Mouse (Mus musculus) embryonic fibroblast, embryonic 13.5 days (primary cell): ENCODE measurements around the gene Gm43191. TPM values are rescaled to one million over a fixed set of nuclear protein-coding genes. Genes with fewer than 3 reads are reported as not detected.

Experiments
- H3K27ac ChIP-seq: 2 replicates; pipeline ENCODE4 v1.5.1; 2012; ENCODE audit warnings: low read length, control low read depth, inconsistent platforms; ENCODE audit not compliant: insufficient read depth
- H3K4me1 ChIP-seq: 2 replicates; pipeline ENCODE4 v1.6.1; 2011; ENCODE audit warnings: low read length; ENCODE audit not compliant: control insufficient read depth, insufficient read depth
- H3K4me3 ChIP-seq: 2 replicates; pipeline ENCODE4 v1.5.1; 2011; ENCODE audit warnings: mild to moderate bottlenecking, control low read depth, low read length; ENCODE audit not compliant: insufficient read depth
- CTCF ChIP-seq: IDR thresholded peaks from 2 replicates; pipeline ENCODE4 v1.5.1; 2011; ENCODE audit warnings: mild to moderate bottlenecking, control low read depth, low read length, moderate library complexity, borderline replicate concordance; ENCODE audit not compliant: insufficient read depth
- POLR2A ChIP-seq: IDR thresholded peaks from 2 replicates; pipeline ENCODE4 v1.6.1; 2011; ENCODE audit warnings: low read depth, mild to moderate bottlenecking, control low read depth, low read length, moderate library complexity
- polyA plus RNA-seq: library from polyadenylated mRNA; stranded (reverse); fragments of >200 nt; gene quantifications from 2 replicates; pipeline ENCODE4 v1.2.4, GENCODE M21; 2011; ENCODE audit warnings: low read depth; ENCODE audit not compliant: missing spikeins, insufficient read length

Gene Gm43191
- polyA plus RNA-seq, 1 experiment = not detected

DNA sequence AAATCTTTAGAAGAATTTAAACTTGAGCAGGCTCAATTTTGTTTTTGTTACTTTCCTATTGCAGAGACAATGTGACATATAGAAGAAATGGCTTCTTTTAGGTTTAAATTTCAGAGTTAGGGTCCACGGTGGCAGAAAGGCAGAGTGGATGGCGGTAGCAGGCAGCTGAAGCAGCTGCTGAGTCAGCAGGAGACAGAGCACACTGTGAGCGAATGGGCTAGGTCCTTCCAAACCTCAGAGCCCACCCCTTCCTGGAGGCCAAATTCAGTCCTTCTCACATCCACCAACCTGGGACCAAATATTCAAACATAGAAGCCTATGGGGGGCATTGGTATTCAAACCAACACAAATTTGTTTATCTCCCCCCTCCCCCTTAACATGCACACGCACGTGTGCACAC is 79.3 kb downstream of the Gm43191 start:
- Histone ChIP-seq H3K27ac (no peak overlapping the region), H3K4me3 (no peak overlapping the region), H3K4me1 (no peaks in the 10 kb centered on the region)
- TF ChIP-seq CTCF (no peak), POLR2A (no peak)

DNA sequence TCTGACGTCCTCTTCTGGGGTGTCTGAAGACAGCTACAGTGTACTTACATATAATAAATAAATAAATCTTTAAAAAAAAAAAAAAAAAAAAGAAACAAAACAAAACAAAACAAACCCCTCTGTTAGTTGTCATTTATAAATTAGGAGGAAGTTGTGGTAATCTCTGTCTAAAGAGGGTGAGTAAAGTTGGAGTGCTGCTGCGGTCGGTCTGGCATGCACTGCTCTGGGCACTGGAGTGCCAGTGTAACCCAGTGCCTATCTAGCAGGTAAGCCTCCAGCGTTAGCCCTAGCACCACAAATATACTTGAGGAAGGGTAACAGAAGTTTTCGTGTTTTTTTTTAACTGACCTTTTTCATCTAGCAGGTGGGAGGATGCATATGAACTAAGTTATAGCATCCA is 80.1 kb downstream of the Gm43191 start:
- no peak overlapping the region for H3K27ac ChIP-seq
- H3K4me1 ChIP-seq = no peaks in the 10 kb centered on the region
- TF ChIP-seq POLR2A (no peak), CTCF (no peak)
- no peak overlapping the region for H3K4me3 ChIP-seq

DNA sequence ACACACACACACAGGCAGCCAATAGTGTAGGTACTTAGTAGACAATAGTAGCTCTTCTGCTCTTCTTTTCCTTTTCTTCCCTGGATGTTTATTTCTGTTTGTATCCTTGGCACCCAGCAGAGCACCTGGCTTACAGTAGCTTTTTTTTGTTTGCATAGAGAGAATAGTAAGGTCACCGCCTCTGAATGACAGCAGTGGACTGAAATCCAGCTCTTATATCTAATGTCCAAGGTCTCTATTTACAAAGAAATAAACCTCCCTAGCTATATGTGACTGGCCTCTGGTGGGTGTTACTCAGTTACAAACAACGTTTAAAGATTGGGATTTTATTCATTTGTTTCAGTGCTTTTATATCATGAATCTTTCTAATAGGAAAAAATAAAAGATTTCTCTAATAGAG is 81.4 kb downstream of the Gm43191 start:
- Histone ChIP-seq H3K27ac (no peak overlapping the region), H3K4me1 (no peaks in the 10 kb centered on the region), H3K4me3 (no peak overlapping the region)
- no peak for TF ChIP-seq POLR2A
- no peak for TF ChIP-seq CTCF

DNA sequence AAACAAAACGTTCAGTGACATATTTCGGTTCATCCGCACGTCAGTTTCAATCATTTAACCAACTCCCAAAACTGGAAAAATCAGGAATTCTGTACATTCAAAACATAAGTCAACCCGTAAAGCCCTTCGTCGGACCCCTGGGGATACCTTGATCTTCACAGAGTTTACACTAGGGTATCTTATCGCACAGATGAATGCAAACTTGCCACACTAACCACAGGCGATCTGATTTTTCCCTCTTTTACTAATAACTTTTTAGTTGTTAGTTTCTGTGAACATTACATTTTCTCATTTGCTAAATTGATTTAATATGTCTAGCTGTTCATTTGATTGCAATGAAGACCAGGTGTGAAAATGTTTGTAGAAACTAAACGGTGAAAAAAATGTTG is 85.5 kb downstream of the Gm43191 start:
- Histone ChIP-seq H3K4me1 (no peaks in the 10 kb centered on the region), H3K4me3 (peak overlapping the region; percentile 88), H3K27ac (no peak overlapping the region)
- TF ChIP-seq CTCF (no peak), POLR2A (no peak)

DNA sequence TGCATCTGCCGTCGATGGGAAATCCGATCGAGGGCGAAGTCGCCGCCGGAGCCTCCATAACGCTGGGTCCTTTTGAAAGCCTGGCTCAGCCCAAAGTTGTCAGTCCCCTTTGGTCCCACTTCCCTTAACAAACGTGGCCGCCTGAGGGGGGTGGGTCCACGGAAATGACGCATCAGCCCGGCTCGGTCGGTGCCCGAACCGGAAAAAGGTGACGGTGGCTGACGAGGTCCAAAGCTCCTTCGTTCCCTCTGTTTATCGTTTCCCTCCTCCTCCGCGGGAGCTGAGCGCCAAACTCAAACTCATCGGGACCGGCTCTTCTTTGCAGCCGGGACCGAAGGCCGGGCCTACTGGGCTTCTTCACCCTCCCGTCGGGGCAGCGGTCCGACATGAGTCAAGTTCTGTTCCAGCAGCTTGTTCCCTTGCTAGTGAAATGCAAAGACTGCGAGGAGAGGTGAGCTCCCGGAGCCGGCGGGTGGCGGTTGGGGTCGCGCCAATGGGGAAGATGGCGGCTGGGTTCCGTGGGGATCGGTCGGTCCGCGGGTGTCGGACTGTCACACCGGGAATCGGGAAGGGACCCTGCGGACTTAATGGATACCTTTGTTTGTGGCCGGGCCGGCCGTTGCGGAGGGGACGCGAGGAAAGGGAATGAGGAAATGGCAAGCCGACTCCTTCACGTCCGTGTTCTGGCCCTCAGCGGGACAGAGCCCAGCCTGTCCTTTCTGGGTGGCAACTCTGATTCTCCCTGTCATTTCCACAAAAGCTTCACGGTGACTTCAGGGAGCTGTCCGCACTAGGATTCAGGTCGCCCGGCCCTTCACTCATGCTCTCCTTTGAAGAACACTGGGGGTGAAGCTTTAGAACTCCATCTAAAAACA is 86.1 kb downstream of the Gm43191 start, which contains the start of gene Sass6:
Sass6 (plus strand) TSS at position 255 of the 875 bp plus-strand sequence.
- H3K4me1 ChIP-seq = no peaks in the 10 kb centered on the region
- peak within 1 kb of the TSS; percentile 48 for H3K27ac ChIP-seq
- TF ChIP-seq POLR2A = peak; percentile 56
- TF ChIP-seq CTCF = no peak
- peak within 1 kb of the TSS; percentile 88 for H3K4me3 ChIP-seq

DNA sequence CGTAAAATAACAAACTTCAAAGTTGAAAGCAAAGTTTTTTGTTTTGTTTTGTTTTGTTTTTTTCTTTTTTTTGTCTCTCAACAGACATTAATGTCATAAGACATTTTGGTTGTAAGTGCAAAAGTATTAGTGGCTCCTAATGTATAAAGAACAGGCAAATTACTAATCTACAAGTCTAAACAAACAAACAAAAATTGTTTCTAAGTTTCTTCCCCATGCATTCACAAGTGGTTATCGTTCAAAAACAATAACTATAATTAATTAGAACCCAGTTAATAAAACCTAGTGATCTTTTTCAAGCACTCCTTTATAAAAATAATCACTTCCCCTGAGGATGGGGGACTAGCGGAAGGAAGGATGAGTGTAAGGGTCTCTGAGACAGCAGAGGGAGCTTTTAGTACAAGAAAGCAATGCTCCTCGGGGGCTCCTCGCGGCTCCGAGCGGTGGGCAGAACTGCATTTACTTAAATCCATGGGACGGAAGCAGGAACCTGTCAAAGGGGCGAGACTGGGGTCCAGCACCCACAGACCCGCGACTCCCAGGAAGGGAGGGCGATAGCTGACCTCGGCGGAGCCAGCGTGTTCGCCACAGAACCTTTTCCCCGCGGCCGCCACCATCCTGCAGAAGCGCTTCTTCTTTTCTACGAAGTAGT is 86.9 kb downstream of the Gm43191 start:
- Histone ChIP-seq H3K4me1 (no peaks in the 10 kb centered on the region), H3K27ac (peak overlapping the region; percentile 48), H3K4me3 (peak overlapping the region; percentile 88)
- TF ChIP-seq POLR2A (no peak), CTCF (no peak)

Other genes with a start within 250 kb of the Gm43191 start
- 44.7 and 45.1 TPM in 2 replicates for gene Rtca, start 173.1 kb downstream of the Gm43191 start, polyA plus RNA-seq
- gene Dbt, start 168.2 kb downstream of the Gm43191 start, polyA plus RNA-seq = 22.0 and 22.8 TPM in 2 replicates
- 0.43 TPM in 1 of 2 replicates, not detected in the other for gene Lrrc39, start 118.3 kb downstream of the Gm43191 start, polyA plus RNA-seq
- 11.5 and 14.6 TPM in 2 replicates for gene Sass6, start 86.3 kb downstream of the Gm43191 start, polyA plus RNA-seq
- gene Trmt13, start 66.7 kb downstream of the Gm43191 start, polyA plus RNA-seq = 19.0 and 21.2 TPM in 2 replicates
- 41.4 and 45.4 TPM in 2 replicates for gene Mfsd14a, start 18.6 kb downstream of the Gm43191 start, polyA plus RNA-seq
- 18.7 and 23.7 TPM in 2 replicates for gene Slc35a3, start 31.6 kb upstream of the Gm43191 start, polyA plus RNA-seq
- gene Agl, start 126.9 kb upstream of the Gm43191 start, polyA plus RNA-seq = 32.2 and 33.6 TPM in 2 replicates
- gene Frrs1, start 178.2 kb upstream of the Gm43191 start, polyA plus RNA-seq = 32.4 and 45.3 TPM in 2 replicates